Mouse (Mus musculus) forebrain, embryonic 11.5 days (tissue): ENCODE results near the gene Lrrtm3. TPM values are rescaled to one million over a fixed set of nuclear protein-coding genes. Genes with fewer than 3 reads are reported as not detected.

Experiments used
- ATAC-seq: fragments of 200-750 bp; cut with Nextera tagmentation; replicated peaks from 2 replicates; pipeline ENCODE4 v1.8.0; 2017; ENCODE audit warnings: moderate TSS enrichment; ENCODE audit not compliant: low FRiP score
- DNase-seq: peaks from one replicate; pipeline ENCODE4 v3.0.0-alpha.2; 2017; ENCODE audit warnings: low spot score
- H3K27ac ChIP-seq: fragments of 300-500 bp; sonication (generic); 2 replicates; pipeline ENCODE4 v1.5.1; 2014; ENCODE audit warnings: low read depth, low read length
- H3K27me3 ChIP-seq: fragments of 300-500 bp; sonication (generic); 2 replicates; pipeline ENCODE4 v1.6.1; 2014; ENCODE audit warnings: mild to moderate bottlenecking, low read length, mixed read lengths; ENCODE audit not compliant: control insufficient read depth, insufficient read depth
- H3K36me3 ChIP-seq: fragments of 300-500 bp; sonication (generic); 2 replicates; pipeline ENCODE4 v1.6.1; 2014; ENCODE audit warnings: mild to moderate bottlenecking, low read length, moderate library complexity, mixed read lengths; ENCODE audit not compliant: control insufficient read depth, insufficient read depth
- H3K4me1 ChIP-seq: fragments of 300-500 bp; sonication (generic); replicated peaks from 2 replicates; pipeline ENCODE4 v1.6.1; 2014; ENCODE audit warnings: low read length, mixed read lengths; ENCODE audit not compliant: control insufficient read depth, insufficient read depth
- H3K4me2 ChIP-seq: fragments of 300-500 bp; sonication (generic); 2 replicates; pipeline ENCODE4 v1.6.1; 2014; ENCODE audit warnings: low read depth, mild to moderate bottlenecking, low read length, moderate library complexity, mixed read lengths; ENCODE audit not compliant: severe bottlenecking
- H3K4me3 ChIP-seq: fragments of 300-500 bp; sonication (generic); 2 replicates; pipeline ENCODE4 v1.5.1; 2014; ENCODE audit warnings: low read depth, low read length
- H3K9ac ChIP-seq: fragments of 300-500 bp; sonication (generic); 2 replicates; pipeline ENCODE4 v1.6.1; 2014; ENCODE audit warnings: low read length
- H3K9me3 ChIP-seq: fragments of 300-500 bp; sonication (generic); 2 replicates; pipeline ENCODE4 v1.6.1; 2016; ENCODE audit warnings: low read length, mixed read lengths; ENCODE audit not compliant: control insufficient read depth
- WGBS: fragments of 180-500 bp; shearing (Covaris S2); extraction: QIAGEN DNeasy Blood & Tissue Kit; methylation state at CpG from one replicate; pipeline ENCODE4 v1.1.7; 2014; 5-methylcytosine and 5-hydroxymethylcytosine counted together
- polyA plus RNA-seq: library from polyadenylated mRNA; unstranded; fragments of >200 nt; fragmentation: Nextera tagmentation; extraction: Ambion mirVana; gene quantifications from 2 replicates; pipeline ENCODE4 v1.2.1, GENCODE M21; 2014

The Lrrtm3 gene
- polyA plus RNA-seq, 1 experiment from 2014 or later: 2.6 TPM

- no peak for ATAC-seq
- no peaks in the 10 kb centered on the region for H3K36me3 ChIP-seq
- WGBS: 97% methylated on average over 2 of the region's 2 CpGs
These were observed 117.8 kb downstream of the Lrrtm3 start for GRCm38 (mm10) chr10:63972300-63972699.

DNA sequence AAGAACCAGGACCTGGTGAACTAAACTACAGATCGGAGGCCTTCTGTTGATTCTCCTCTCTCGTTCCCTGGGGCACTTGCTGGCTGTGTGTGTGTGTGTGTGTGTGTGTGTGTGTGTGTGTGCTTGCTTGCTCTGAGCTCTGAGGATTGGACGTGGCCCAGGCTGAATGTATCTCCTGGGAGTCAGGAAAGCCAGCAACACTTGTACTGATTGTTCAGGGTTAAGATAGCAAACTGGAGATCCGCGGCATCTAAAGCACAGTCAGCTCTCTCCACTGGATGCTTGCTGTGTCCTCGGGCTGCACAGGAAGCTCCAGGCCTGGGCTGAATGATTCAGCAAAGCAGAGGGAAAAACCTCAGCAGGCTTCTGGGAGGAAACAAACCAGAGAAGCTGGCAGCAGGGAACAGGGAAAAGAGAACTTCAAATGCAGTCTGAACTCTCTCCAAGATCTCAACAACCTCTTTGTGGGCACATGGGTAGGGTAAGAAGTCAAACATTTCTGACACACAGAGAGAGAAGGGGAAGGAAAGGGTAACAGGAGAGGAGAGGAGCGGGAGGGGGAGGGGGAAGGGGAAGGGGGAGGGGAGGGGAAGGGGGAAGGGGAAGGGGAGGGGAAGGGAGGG lies 135.7 kb downstream of the Lrrtm3 start:
- no peak for ATAC-seq
- DNase-seq: no peak
- Histone ChIP-seq H3K4me2 (no peak overlapping the region), H3K9me3 (no peaks in the 10 kb centered on the region), H3K27ac (no peak overlapping the region), H3K4me1 (no peaks in the 10 kb centered on the region), H3K9ac (no peak overlapping the region), H3K36me3 (no peaks in the 10 kb centered on the region), H3K4me3 (no peak overlapping the region), H3K27me3 (no peaks in the 10 kb centered on the region)
- 32% methylated on average over 6 of the region's 7 CpGs for WGBS

More at GRCm38 (mm10) chr10:63972300-63972699, 117.8 kb downstream of the Lrrtm3 start:
- DNase-seq: no peak
- Histone ChIP-seq H3K4me2 (no peak overlapping the region), H3K4me3 (no peak overlapping the region), H3K9me3 (no peaks in the 10 kb centered on the region), H3K4me1 (no peaks in the 10 kb centered on the region), H3K9ac (no peak overlapping the region), H3K27ac (no peak overlapping the region), H3K27me3 (no peaks in the 10 kb centered on the region)

- H3K27ac ChIP-seq: no peak overlapping the region
- ATAC-seq: no peak
- H3K9me3 ChIP-seq: no peaks in the 10 kb centered on the region
- H3K4me3 ChIP-seq: no peak overlapping the region
- DNase-seq: no peak
- no peaks in the 10 kb centered on the region for H3K27me3 ChIP-seq
- no peaks in the 10 kb centered on the region for H3K36me3 ChIP-seq
- WGBS: 82% methylated on average over 1 of the region's 1 CpGs
- H3K4me1 ChIP-seq: no peaks in the 10 kb centered on the region
- H3K4me2 ChIP-seq: no peak overlapping the region
- no peak overlapping the region for H3K9ac ChIP-seq
These were observed 138.6 kb downstream of the Lrrtm3 start for GRCm38 (mm10) chr10:63951481-63951880.

GRCm38 (mm10) chr10:63950867-63951266 lies 139.2 kb downstream of the Lrrtm3 start:
- Histone ChIP-seq H3K27me3 (no peaks in the 10 kb centered on the region), H3K4me1 (no peaks in the 10 kb centered on the region), H3K9ac (no peak overlapping the region), H3K27ac (no peak overlapping the region), H3K4me3 (no peak overlapping the region), H3K9me3 (no peaks in the 10 kb centered on the region), H3K36me3 (no peaks in the 10 kb centered on the region), H3K4me2 (no peak overlapping the region)
- DNase-seq (no peak), ATAC-seq (no peak)
- WGBS: 72% methylated on average over 8 of the region's 8 CpGs

DNA sequence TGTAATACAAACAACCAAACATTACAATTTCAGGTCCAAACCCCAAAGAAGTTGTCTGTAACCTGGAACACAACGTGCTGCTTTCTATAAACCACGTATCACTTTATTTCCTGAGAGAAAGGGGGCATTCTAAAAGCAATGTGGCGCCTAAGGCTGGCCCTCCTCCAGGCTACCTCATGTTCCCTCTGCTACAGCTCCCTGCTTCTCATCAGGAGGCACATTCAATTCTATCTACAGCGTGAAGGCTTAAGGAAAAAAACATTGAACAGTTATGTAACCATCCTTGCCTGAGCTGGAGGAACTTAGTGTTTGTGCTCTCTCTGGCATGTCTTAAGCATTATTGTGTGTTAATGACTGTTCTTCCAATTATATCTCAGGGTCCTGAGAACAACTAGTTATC lies 142.8 kb downstream of the Lrrtm3 start:
- no peak for ATAC-seq
- DNase-seq: no peak
- H3K9ac ChIP-seq: no peak overlapping the region
- H3K9me3 ChIP-seq: no peaks in the 10 kb centered on the region
- 73% methylated on average over 4 of the region's 4 CpGs for WGBS
- H3K36me3 ChIP-seq: no peaks in the 10 kb centered on the region
- no peak overlapping the region for H3K4me2 ChIP-seq
- H3K4me3 ChIP-seq: no peak overlapping the region
- no peaks in the 10 kb centered on the region for H3K4me1 ChIP-seq
- H3K27me3 ChIP-seq: no peaks in the 10 kb centered on the region
- no peak overlapping the region for H3K27ac ChIP-seq

- DNase-seq (no peak), ATAC-seq (no peak)
- Histone ChIP-seq H3K36me3 (no peaks in the 10 kb centered on the region), H3K4me1 (no peaks in the 10 kb centered on the region), H3K4me3 (no peak overlapping the region), H3K27me3 (no peaks in the 10 kb centered on the region), H3K4me2 (no peak overlapping the region), H3K9ac (no peak overlapping the region), H3K9me3 (no peaks in the 10 kb centered on the region), H3K27ac (no peak overlapping the region)
- WGBS: 76% methylated on average over 3 of the region's 3 CpGs
These were observed 144.5 kb downstream of the Lrrtm3 start for GRCm38 (mm10) chr10:63945534-63945933.

DNA sequence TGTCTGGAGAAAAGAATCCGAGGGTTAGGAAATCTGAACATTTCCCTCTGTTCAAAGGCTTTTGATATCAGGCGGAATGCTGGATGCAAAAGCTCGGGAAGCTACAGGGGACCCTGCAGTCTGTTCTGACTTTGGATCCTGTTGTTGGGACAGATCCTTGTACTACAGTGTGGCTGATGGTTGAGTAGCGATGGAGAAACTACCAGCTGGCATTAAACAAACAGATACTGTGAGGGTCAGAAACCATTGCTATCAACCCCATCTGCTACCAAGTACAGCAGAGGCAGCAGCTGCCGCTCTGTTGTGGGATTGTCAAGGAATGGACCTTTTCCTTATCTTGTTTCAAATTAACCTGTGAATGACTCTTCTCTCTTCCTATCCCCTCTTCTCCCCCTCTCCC lies 156.1 kb downstream of the Lrrtm3 start:
- Histone ChIP-seq H3K4me2 (no peak overlapping the region), H3K9me3 (no peaks in the 10 kb centered on the region), H3K27me3 (no peaks in the 10 kb centered on the region), H3K9ac (no peak overlapping the region), H3K36me3 (no peaks in the 10 kb centered on the region), H3K4me1 (0 out of 2 replicates have a peak, but pooled peaks cover 2% of the 10 kb centered on the region), H3K27ac (no peak overlapping the region), H3K4me3 (no peak overlapping the region)
- DNase-seq (no peak), ATAC-seq (no peak)
- 73% methylated on average over 5 of the region's 5 CpGs for WGBS

- H3K9ac ChIP-seq: no peak within 1 kb of the TSS
- ATAC-seq (no peak), DNase-seq (no peak)
- no peaks in the 10 kb centered on the region for H3K36me3 ChIP-seq
- no peaks in the 10 kb centered on the region for H3K9me3 ChIP-seq
- H3K4me2 ChIP-seq: no peak within 1 kb of the TSS
- H3K4me1 ChIP-seq: no peaks in the 10 kb centered on the region
- no peaks in the 10 kb centered on the region for H3K27me3 ChIP-seq
- no peak within 1 kb of the TSS for H3K4me3 ChIP-seq
- no peak within 1 kb of the TSS for H3K27ac ChIP-seq
These were observed 162.7 kb downstream of the Lrrtm3 start, which contains the start of gene Gm10118 for GRCm38 (mm10) chr10:63927334-63927733. TSS of gene Gm10118 (minus strand) at chr10:63927434.

- DNase-seq (no peak), ATAC-seq (no peak)
- Histone ChIP-seq H3K4me3 (no peak overlapping the region), H3K27ac (no peak overlapping the region), H3K36me3 (no peaks in the 10 kb centered on the region), H3K9me3 (no peaks in the 10 kb centered on the region), H3K27me3 (no peaks in the 10 kb centered on the region), H3K9ac (no peak overlapping the region), H3K4me2 (no peak overlapping the region), H3K4me1 (no peaks in the 10 kb centered on the region)
These were observed 181.2 kb downstream of the Lrrtm3 start for GRCm38 (mm10) chr10:63908878-63909277.
